Mouse (Mus musculus) testis, adult 2 months (tissue): ENCODE data around the gene Bmper. TPM values are rescaled to one million over a fixed set of nuclear protein-coding genes. Genes with fewer than 3 reads are reported as not detected.

Experiments used
- H3K27ac ChIP-seq: fragments of 200-500 bp; 2 replicates; pipeline ENCODE4 v1.5.1; 2012; ENCODE audit warnings: low read depth, low read length; ENCODE audit not compliant: control insufficient read depth, insufficient read depth
- H3K27me3 ChIP-seq: fragments of 200-500 bp; 2 replicates; pipeline ENCODE4 v1.6.1; 2012; ENCODE audit warnings: mild to moderate bottlenecking, low read length, moderate library complexity; ENCODE audit not compliant: control insufficient read depth, insufficient read depth
- H3K36me3 ChIP-seq: fragments of 200-500 bp; 2 replicates; pipeline ENCODE4 v1.6.1; 2012; ENCODE audit warnings: mild to moderate bottlenecking, low read length; ENCODE audit not compliant: control insufficient read depth, insufficient read depth
- H3K4me1 ChIP-seq: fragments of 200-500 bp; 2 replicates; pipeline ENCODE4 v1.6.1; 2012; ENCODE audit warnings: low read length; ENCODE audit not compliant: control insufficient read depth, insufficient read depth
- H3K4me3 ChIP-seq: fragments of 200-500 bp; 2 replicates; pipeline ENCODE4 v1.5.1; 2012; ENCODE audit warnings: low read depth, mild to moderate bottlenecking, low read length, moderate library complexity, mixed read lengths; ENCODE audit not compliant: control insufficient read depth
- CTCF ChIP-seq: fragments of 200-500 bp; IDR thresholded peaks from 2 replicates; pipeline ENCODE4 v1.5.1; 2012; ENCODE audit warnings: low read depth, mild to moderate bottlenecking, inconsistent platforms, low read length, moderate library complexity; ENCODE audit not compliant: control insufficient read depth, insufficient read depth, insufficient replicate concordance
- POLR2A ChIP-seq: fragments of 200-500 bp; IDR thresholded peaks from 2 replicates; pipeline ENCODE4 v1.6.1; 2012; ENCODE audit warnings: low read depth, mild to moderate bottlenecking, inconsistent platforms, low read length, moderate library complexity; ENCODE audit not compliant: control insufficient read depth
- polyA plus RNA-seq: library from polyadenylated mRNA; depleted of rRNA; stranded (reverse); fragments of >200 nt; gene quantifications from 2 replicates; pipeline ENCODE4 v1.2.3, GENCODE M21; 2012

Bmper gene
- polyA plus RNA-seq, 1 experiment: 0.30 TPM

DNA sequence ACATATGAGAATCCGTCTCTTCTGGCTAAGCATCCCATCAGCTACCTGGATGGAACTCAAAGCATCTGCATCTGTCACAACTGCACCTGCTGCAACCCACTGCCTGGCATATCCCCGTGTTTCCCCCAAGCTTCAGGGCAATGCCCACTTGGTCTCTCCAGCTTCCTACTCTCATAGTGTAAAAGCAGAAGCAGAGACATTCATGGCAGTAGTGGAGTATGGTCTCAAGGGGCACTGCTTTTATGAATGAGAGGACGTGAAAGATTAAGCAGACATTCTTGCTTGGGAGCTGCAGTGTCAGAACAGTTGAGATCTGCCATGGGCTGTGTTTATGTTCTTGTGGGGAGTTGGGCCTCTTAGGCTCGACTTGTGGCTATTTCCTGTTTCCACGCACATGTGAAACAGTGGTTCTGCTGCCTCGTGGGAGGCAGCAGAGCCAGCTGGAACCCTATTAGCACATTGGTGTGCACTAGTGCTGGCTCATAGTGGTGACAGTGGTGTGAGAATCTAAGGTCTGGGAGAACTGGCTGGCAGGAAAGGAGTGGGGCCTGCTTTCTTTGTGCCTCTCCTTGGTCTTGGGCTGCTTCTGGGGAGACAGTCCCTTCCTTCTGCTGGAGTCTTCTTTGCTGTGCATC is 12.6 kb downstream of the Bmper start:
- H3K4me1 ChIP-seq: no peaks in the 10 kb centered on the region
- H3K36me3 ChIP-seq: no peaks in the 10 kb centered on the region
- no peak overlapping the region for H3K4me3 ChIP-seq
- no peak overlapping the region for H3K27ac ChIP-seq
- no peaks in the 10 kb centered on the region for H3K27me3 ChIP-seq
- TF ChIP-seq POLR2A (no peak), CTCF (no peak)

DNA sequence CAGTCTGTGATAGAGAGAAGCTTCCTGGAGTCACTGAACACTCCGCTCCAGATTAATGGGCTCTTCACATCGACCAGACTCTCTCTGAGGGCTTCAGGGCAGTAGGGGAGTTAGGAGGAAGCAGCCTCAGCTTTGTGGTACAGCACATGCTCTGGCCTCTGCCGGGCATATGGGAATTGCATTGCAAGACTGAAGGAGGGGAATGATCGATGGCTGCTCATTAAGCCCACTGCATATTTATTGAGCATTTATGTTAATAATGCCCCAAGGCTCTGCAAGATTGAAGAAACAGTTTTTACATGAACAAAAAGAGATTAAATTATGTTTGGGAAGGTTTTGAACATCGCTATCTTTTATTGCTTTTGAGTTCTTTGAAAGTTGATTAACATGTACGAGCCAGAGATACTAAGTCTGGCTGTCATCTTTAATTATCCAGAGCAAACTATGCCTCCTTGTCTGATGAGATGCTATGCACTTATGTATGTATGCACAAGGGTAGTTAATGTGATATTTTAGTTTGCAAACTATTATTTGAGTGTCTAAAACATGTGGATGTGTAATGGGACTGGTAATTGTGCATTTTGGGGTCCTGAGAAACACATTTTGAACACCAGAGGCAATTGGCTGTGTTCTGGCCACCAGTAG is 13.9 kb downstream of the Bmper start:
- TF ChIP-seq CTCF: no peak
- no peak for TF ChIP-seq POLR2A
- no peaks in the 10 kb centered on the region for H3K4me1 ChIP-seq
- H3K27me3 ChIP-seq: no peaks in the 10 kb centered on the region

DNA sequence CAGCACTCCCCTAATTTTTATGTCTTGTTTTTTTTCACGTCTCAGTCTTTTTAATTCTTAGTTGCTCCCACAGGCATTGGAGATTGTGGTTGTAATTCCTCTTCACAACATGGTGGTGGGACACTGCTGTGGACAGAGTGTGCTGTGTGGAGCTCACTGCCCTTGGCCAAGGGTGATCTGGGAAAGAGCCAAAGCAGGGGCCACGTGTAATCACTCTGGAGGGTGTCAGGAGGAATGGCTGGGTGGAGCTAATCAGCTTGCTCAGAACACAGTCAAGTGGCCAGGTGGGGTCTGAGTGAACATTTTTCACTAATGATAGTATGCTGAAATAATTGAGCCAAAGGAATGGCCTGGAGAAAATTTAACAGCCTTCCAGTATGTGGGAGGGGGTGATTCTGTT is 16.1 kb downstream of the Bmper start:
- Histone ChIP-seq H3K27ac (no peak overlapping the region), H3K36me3 (no peaks in the 10 kb centered on the region), H3K4me3 (no peak overlapping the region), H3K4me1 (no peaks in the 10 kb centered on the region), H3K27me3 (no peaks in the 10 kb centered on the region)
- TF ChIP-seq POLR2A: no peak
- no peak for TF ChIP-seq CTCF

More for the DNA sequence above, 13.9 kb downstream of the Bmper start:
- no peaks in the 10 kb centered on the region for H3K36me3 ChIP-seq
- H3K27ac ChIP-seq: no peak overlapping the region
- H3K4me3 ChIP-seq: no peak overlapping the region

DNA sequence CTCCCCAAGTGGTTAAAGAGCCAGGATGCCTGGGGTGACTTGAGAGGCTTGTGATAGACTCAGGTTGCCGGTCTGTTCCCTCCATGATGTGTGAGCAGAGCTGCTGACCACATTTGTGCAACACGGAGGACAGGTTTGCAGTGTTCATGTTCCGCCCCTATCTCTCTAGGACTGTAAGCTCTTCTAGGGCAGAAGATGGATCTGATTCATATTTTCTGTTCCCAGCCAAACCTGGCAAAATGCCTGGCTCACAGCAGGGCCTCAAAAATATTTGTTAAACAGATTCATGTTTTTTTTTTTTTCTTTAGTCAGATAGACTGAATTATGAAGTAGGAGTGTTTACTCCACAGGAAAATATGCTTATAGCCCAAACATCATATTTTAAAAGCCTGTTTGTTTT is 20.0 kb downstream of the Bmper start:
- Histone ChIP-seq H3K4me1 (no peaks in the 10 kb centered on the region), H3K27me3 (no peaks in the 10 kb centered on the region), H3K27ac (no peak overlapping the region), H3K36me3 (no peaks in the 10 kb centered on the region), H3K4me3 (no peak overlapping the region)
- no peak for TF ChIP-seq POLR2A
- no peak for TF ChIP-seq CTCF

DNA sequence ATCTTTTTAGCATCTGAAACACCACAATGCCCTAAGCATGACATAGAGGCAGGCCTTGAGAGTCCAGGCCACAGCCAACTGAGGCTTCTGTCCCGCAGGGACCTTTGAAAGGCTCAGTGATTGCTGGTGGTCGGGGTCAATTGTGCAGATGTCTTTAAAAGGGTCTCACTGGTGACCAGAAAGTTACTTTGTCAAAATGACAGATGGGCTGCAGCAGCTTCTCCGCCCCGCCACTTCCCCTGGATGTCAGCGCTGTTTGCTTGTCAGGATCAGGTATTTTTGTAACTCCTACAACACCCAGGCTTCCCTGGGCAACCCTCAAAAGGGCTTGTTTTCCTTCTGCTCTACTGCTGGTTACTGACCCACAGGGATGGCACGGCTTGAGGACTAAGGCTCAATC is 21.0 kb downstream of the Bmper start:
- Histone ChIP-seq H3K4me1 (no peaks in the 10 kb centered on the region), H3K36me3 (no peaks in the 10 kb centered on the region), H3K27me3 (no peaks in the 10 kb centered on the region), H3K27ac (no peak overlapping the region), H3K4me3 (no peak overlapping the region)
- no peak for TF ChIP-seq CTCF
- no peak for TF ChIP-seq POLR2A

DNA sequence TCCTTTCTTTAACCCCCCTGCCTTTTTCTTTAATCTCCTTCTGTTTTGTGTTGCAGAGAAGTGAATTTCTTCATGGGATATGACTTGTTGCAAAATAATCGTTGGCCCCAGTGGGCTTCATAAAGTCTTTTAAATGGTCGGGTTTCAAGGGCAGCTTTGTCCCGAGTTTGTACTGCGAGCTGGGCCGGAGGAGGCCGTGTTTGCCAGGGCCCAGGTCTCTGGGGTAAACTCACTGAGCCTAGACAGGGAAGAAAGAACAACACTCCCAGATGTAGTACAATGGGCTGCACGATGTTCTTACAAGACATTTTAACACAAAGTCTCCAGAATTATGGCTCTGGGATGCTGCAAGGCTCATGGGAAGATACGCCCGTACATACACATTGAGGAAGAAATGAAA is 23.5 kb downstream of the Bmper start:
- no peak for TF ChIP-seq POLR2A
- no peak for TF ChIP-seq CTCF
- H3K36me3 ChIP-seq: no peaks in the 10 kb centered on the region

DNA sequence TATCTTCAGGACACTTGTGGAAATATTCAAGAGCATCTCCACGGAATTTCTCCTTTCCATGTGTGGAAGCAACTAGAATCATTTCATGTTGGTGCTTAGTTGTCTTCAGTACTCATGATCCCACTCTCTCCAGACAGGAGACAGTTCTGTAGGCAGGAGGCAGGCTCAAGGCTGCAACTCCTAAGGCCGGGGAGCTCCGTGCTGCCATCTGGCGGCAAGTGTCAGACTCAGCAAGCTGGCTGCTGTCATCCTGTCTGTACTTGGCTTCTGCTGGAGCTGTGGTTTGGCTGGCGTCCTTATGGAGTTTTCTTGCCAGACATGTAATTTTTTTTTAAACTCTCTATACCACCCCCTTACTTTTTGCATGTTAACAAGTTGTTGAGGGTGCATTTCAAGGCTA is 27.1 kb downstream of the Bmper start:
- Histone ChIP-seq H3K36me3 (no peaks in the 10 kb centered on the region), H3K4me1 (peaks cover 8% of the 10 kb centered on the region), H3K27ac (no peak overlapping the region), H3K27me3 (no peaks in the 10 kb centered on the region), H3K4me3 (no peak overlapping the region)
- TF ChIP-seq CTCF: peak; percentile 77; the same call in 1 of the 2 replicates
- TF ChIP-seq POLR2A: no peak

More for the DNA sequence above, 23.5 kb downstream of the Bmper start:
- Histone ChIP-seq H3K27me3 (no peaks in the 10 kb centered on the region), H3K4me3 (no peak overlapping the region), H3K4me1 (no peaks in the 10 kb centered on the region), H3K27ac (no peak overlapping the region)

DNA sequence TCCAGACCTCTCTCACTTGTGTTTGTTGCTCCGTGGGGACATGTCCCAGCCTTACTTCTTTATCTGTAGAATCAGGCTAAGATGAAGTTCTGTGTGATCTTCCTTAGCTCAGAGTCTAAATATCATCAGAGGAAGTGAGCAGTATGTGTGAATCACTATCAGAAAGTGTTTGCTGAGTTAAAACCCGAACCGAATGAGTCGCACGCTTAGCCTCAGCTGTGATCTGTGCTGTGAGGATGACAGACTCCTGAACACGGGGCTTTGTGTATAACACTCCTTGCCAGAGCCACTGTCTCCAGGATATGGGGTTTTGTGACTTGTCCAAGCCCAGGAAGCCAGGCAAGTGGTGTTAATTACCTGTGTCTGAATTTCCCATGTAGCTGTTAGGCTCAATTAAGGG is 28.1 kb downstream of the Bmper start:
- TF ChIP-seq POLR2A: no peak
- Histone ChIP-seq H3K27ac (no peak overlapping the region), H3K27me3 (no peaks in the 10 kb centered on the region), H3K4me1 (peaks cover 8% of the 10 kb centered on the region), H3K36me3 (no peaks in the 10 kb centered on the region), H3K4me3 (no peak overlapping the region)
